Mouse (Mus musculus): ENCODE data around the gene Wfdc18. TPM values are rescaled to one million over a fixed set of nuclear protein-coding genes. Genes with fewer than 3 reads are reported as not detected.

Wfdc18 gene
- polyA plus RNA-seq, 1 experiment from 2014 or later, result 1.8 TPM

GRCm38 (mm10) chr11:83753581-83754181 lies 44.9 kb downstream of the Wfdc18 start, which contains the start of gene Heatr6:
Gene Heatr6, plus strand, starts transcription at chr11:83753696.
- H3K4me3 ChIP-seq (ENCODE audit: low read length), result peak within 1 kb of the TSS; percentile 86
- H3K4me1 ChIP-seq (replicated peaks; ENCODE audit: control insufficient read depth, insufficient read depth, low read length), result peaks cover 8% of the 10 kb centered on the region
- peaks cover 3% of the 10 kb centered on the region; the same call in 1 of the 2 replicates for H3K27me3 ChIP-seq (ENCODE audit: control insufficient read depth, insufficient read depth, low read depth, low read length)
- H3K9ac ChIP-seq (ENCODE audit: low read length), result peak within 1 kb of the TSS; percentile 75
- H3K36me3 ChIP-seq (ENCODE audit: control insufficient read depth, insufficient read depth, low read length), result peaks cover 21% of the 10 kb centered on the region
- peak; percentile 98 for ATAC-seq (ENCODE audit: low read depth)
- peak within 1 kb of the TSS; percentile 81 for H3K27ac ChIP-seq (ENCODE audit: low read length)
- H3K4me2 ChIP-seq (ENCODE audit: low read depth, low read length), result peak within 1 kb of the TSS; percentile 72
- no peaks in the 10 kb centered on the region for H3K9me3 ChIP-seq (ENCODE audit: control insufficient read depth, low read length)
- WGBS, result 0% methylated on average over 47 of the region's 47 CpGs

- Histone ChIP-seq H3K27ac (ENCODE audit: low read length) (no peak overlapping the region; the same call in 1 of the 2 replicates), H3K4me1 (replicated peaks; ENCODE audit: control insufficient read depth, insufficient read depth, low read length) (peaks cover 8% of the 10 kb centered on the region), H3K36me3 (ENCODE audit: control insufficient read depth, insufficient read depth, low read length) (peaks cover 26% of the 10 kb centered on the region), H3K9me3 (ENCODE audit: control insufficient read depth, low read length) (no peaks in the 10 kb centered on the region), H3K4me3 (ENCODE audit: low read length) (peak overlapping the region; percentile 86), H3K27me3 (ENCODE audit: control insufficient read depth, insufficient read depth, low read depth, low read length) (peaks cover 3% of the 10 kb centered on the region; the same call in 1 of the 2 replicates), H3K4me2 (ENCODE audit: low read depth, low read length) (peak overlapping the region; percentile 72), H3K9ac (ENCODE audit: low read length) (peak overlapping the region; percentile 75)
- WGBS, result 5% methylated on average over 8 of the region's 8 CpGs
- peak; percentile 18; the same call in 1 of the 2 replicates for ATAC-seq (ENCODE audit: low read depth)
These were observed 45.4 kb downstream of the Wfdc18 start for GRCm38 (mm10) chr11:83754227-83754626.

Other genes starting within 250 kb of the Wfdc18 start
- 1.7 and 1.8 TPM in 2 replicates for gene Mmp28, start 245.9 kb upstream of the Wfdc18 start, polyA plus RNA-seq (2015; fragmentation: Nextera tagmentation; extraction: Ambion mirVana)
- 12.3 and 13.9 TPM in 2 replicates for gene Taf15, start 235.9 kb upstream of the Wfdc18 start, polyA plus RNA-seq (2015; fragmentation: Nextera tagmentation; extraction: Ambion mirVana)
- not detected in 2 replicates for gene Heatr9, start 186.8 kb upstream of the Wfdc18 start, polyA plus RNA-seq (2015; fragmentation: Nextera tagmentation; extraction: Ambion mirVana)
- gene Ccl5, start 178.5 kb upstream of the Wfdc18 start, polyA plus RNA-seq (2015; fragmentation: Nextera tagmentation; extraction: Ambion mirVana), result 1.1 and 1.9 TPM in 2 replicates
- 5.1 and 5.9 TPM in 2 replicates for gene Ccl9, start 130.4 kb upstream of the Wfdc18 start, polyA plus RNA-seq (2015; fragmentation: Nextera tagmentation; extraction: Ambion mirVana)
- 10.0 and 19.7 TPM in 2 replicates for gene Ccl6, start 115.9 kb upstream of the Wfdc18 start, polyA plus RNA-seq (2015; fragmentation: Nextera tagmentation; extraction: Ambion mirVana)
- gene Rpl9-ps1, start 63.4 kb upstream of the Wfdc18 start, polyA plus RNA-seq (2015; fragmentation: Nextera tagmentation; extraction: Ambion mirVana), result not detected in 2 replicates
- 0.48 and 0.95 TPM in 2 replicates for gene Ccl3, start 59.7 kb upstream of the Wfdc18 start, polyA plus RNA-seq (2015; fragmentation: Nextera tagmentation; extraction: Ambion mirVana)
- not detected in 2 replicates for gene Ccl4, start 46.4 kb upstream of the Wfdc18 start, polyA plus RNA-seq (2015; fragmentation: Nextera tagmentation; extraction: Ambion mirVana)
- 1.7 and 2.1 TPM in 2 replicates for gene Wfdc17, start 5.0 kb upstream of the Wfdc18 start, polyA plus RNA-seq (2015; fragmentation: Nextera tagmentation; extraction: Ambion mirVana)
- 0.82 and 2.3 TPM in 2 replicates for gene Wfdc21, start 37.9 kb downstream of the Wfdc18 start, polyA plus RNA-seq (2015; fragmentation: Nextera tagmentation; extraction: Ambion mirVana)
- 23.2 and 23.5 TPM in 2 replicates for gene Heatr6, start 44.7 kb downstream of the Wfdc18 start, polyA plus RNA-seq (2015; fragmentation: Nextera tagmentation; extraction: Ambion mirVana)
- 9.1 and 11.7 TPM in 2 replicates for gene Hnf1b, start 141.0 kb downstream of the Wfdc18 start, polyA plus RNA-seq (2015; fragmentation: Nextera tagmentation; extraction: Ambion mirVana)
- gene Ddx52, start 233.0 kb downstream of the Wfdc18 start, polyA plus RNA-seq (2015; fragmentation: Nextera tagmentation; extraction: Ambion mirVana), result 31.4 and 35.6 TPM in 2 replicates